In genomic region chr17:31905791-31906211, GRCm38 (mm10) we compare ENCODE assay signal across 8 mouse cellular contexts. TPM values are rescaled to one million over a fixed set of nuclear protein-coding genes. Genes with fewer than 3 reads are reported as not detected.
DNase-seq lines count a peak whose midpoint lies in the region; ATAC-seq and TF ChIP-seq lines count a peak whose summit lies in the region.

No protein-coding gene starts in this region.

- no peak for ATAC-seq in midbrain, embryonic 11.5 days (ENCODE audit: low FRiP score)
- ATAC-seq in midbrain, embryonic 13.5 days, result no peak
- ATAC-seq in lung, postnatal 0 days, result peak; percentile 72

- H3K9ac ChIP-seq in midbrain, embryonic 11.5 days (ENCODE audit: low read length), result no peak overlapping the region
- no peak overlapping the region for H3K9ac ChIP-seq in midbrain, embryonic 13.5 days (replicated peaks)
- H3K9ac ChIP-seq in lung, postnatal 0 days (replicated peaks; ENCODE audit: low read depth), result no peak overlapping the region

- WGBS in midbrain, embryonic 11.5 days, result 72% methylated on average over 10 of the region's 10 CpGs
- WGBS in midbrain, embryonic 13.5 days, result 78% methylated on average over 10 of the region's 10 CpGs
- WGBS in lung, postnatal 0 days, result 52% methylated on average over 10 of the region's 10 CpGs
- 58% methylated on average over 10 of the region's 10 CpGs for WGBS in cerebellum, adult 2 months

- no peak overlapping the region for H3K4me3 ChIP-seq in midbrain, embryonic 11.5 days (ENCODE audit: low read depth, low read length)
- no peak overlapping the region for H3K4me3 ChIP-seq in midbrain, embryonic 13.5 days (replicated peaks)
- H3K4me3 ChIP-seq in lung, postnatal 0 days (ENCODE audit: low read depth, low read length), result no peak overlapping the region
- no peak overlapping the region for H3K4me3 ChIP-seq in cerebellum, adult 2 months (replicated peaks; ENCODE audit: insufficient read depth, low read depth, low read length)

- no peak overlapping the region for H3K4me2 ChIP-seq in midbrain, embryonic 11.5 days
- no peak overlapping the region for H3K4me2 ChIP-seq in midbrain, embryonic 13.5 days (replicated peaks)
- H3K4me2 ChIP-seq in lung, postnatal 0 days (replicated peaks; ENCODE audit: low read depth, low read length), result no peak overlapping the region

- TF ChIP-seq EP300 in lung, postnatal 0 days (IDR thresholded peaks at IDR 0.05), result peak; percentile 99

- H3K4me1 ChIP-seq in midbrain, embryonic 11.5 days (ENCODE audit: control insufficient read depth, insufficient read depth, low read length), result no peaks in the 10 kb centered on the region
- H3K4me1 ChIP-seq in midbrain, embryonic 13.5 days (replicated peaks), result no peaks in the 10 kb centered on the region
- peaks cover 6% of the 10 kb centered on the region for H3K4me1 ChIP-seq in lung, postnatal 0 days (ENCODE audit: insufficient read depth, low read depth, low read length)
- no peaks in the 10 kb centered on the region for H3K4me1 ChIP-seq in cerebellum, adult 2 months (ENCODE audit: control insufficient read depth, insufficient read depth, low read length)

- DNase-seq in midbrain, embryonic 11.5 days (ENCODE audit: low spot score, missing footprints), result peak; percentile 64
- peak; percentile 99 for DNase-seq in heart, adult 11 months
- DNase-seq in kidney, adult 9 months, result peak; percentile 78
- DNase-seq in lung, postnatal 0 days (ENCODE audit: low spot score), result peak; percentile 87
- DNase-seq in thymus, postnatal 10 days (ENCODE audit: low spot score in 2 of 2), result peak; percentile 12 to 25
- no peak for DNase-seq in cerebellum, adult 2 months
- no peak for DNase-seq in embryo, embryonic 9.5 days (ENCODE audit: extremely low spot score)

- H3K9me3 ChIP-seq in midbrain, embryonic 11.5 days (ENCODE audit: control insufficient read depth, low read length), result no peaks in the 10 kb centered on the region
- H3K9me3 ChIP-seq in midbrain, embryonic 13.5 days, result no peaks in the 10 kb centered on the region
- H3K9me3 ChIP-seq in lung, postnatal 0 days (ENCODE audit: low read length), result no peaks in the 10 kb centered on the region

- TF ChIP-seq CTCF in lung, postnatal 0 days (IDR thresholded peaks at IDR 0.05), result no peak
- TF ChIP-seq CTCF in cerebellum, adult 2 months (IDR thresholded peaks at IDR 0.05; ENCODE audit: borderline replicate concordance, insufficient read depth, low read depth, low read length), result no peak

- no peak for TF ChIP-seq POLR2A in cerebellum, adult 2 months (IDR thresholded peaks at IDR 0.05; ENCODE audit: borderline replicate concordance, insufficient read depth, low read length)

- H3K27me3 ChIP-seq in midbrain, embryonic 11.5 days (ENCODE audit: control insufficient read depth, insufficient read depth, low read length), result no peaks in the 10 kb centered on the region
- H3K27me3 ChIP-seq in midbrain, embryonic 13.5 days, result no peaks in the 10 kb centered on the region
- no peaks in the 10 kb centered on the region for H3K27me3 ChIP-seq in lung, postnatal 0 days (replicated peaks; ENCODE audit: insufficient read depth, low read length)
- no peaks in the 10 kb centered on the region for H3K27me3 ChIP-seq in cerebellum, adult 2 months (ENCODE audit: control insufficient read depth, insufficient read depth, low read length)

- H3K36me3 ChIP-seq in midbrain, embryonic 11.5 days (ENCODE audit: control insufficient read depth, insufficient read depth, low read length), result no peaks in the 10 kb centered on the region
- no peaks in the 10 kb centered on the region for H3K36me3 ChIP-seq in midbrain, embryonic 13.5 days
- no peaks in the 10 kb centered on the region for H3K36me3 ChIP-seq in lung, postnatal 0 days (ENCODE audit: insufficient read depth, low read length)

- no peak overlapping the region for H3K27ac ChIP-seq in midbrain, embryonic 11.5 days (ENCODE audit: low read depth, low read length)
- H3K27ac ChIP-seq in midbrain, embryonic 13.5 days, result no peak overlapping the region
- peak overlapping the region; percentile 93 for H3K27ac ChIP-seq in lung, postnatal 0 days (ENCODE audit: low read length)
- no peak overlapping the region for H3K27ac ChIP-seq in cerebellum, adult 2 months (ENCODE audit: insufficient read depth, low read length)

RNA-seq across cellular contexts. Expression of gene Sik1, which starts 50.2 kb away (rescaled TPM):
- 8.9 and 14.0 TPM in 2 replicates for polyA plus RNA-seq in midbrain, embryonic 11.5 days (2014; fragmentation: Nextera tagmentation; extraction: Ambion mirVana)
- 16.9 and 17.6 TPM in 2 replicates for polyA plus RNA-seq in midbrain, embryonic 13.5 days (2015; fragmentation: Nextera tagmentation; extraction: Ambion mirVana)
- polyA plus RNA-seq in lung, postnatal 0 days (2015; fragmentation: Nextera tagmentation; extraction: Ambion mirVana), result 29.5 and 35.9 TPM in 2 replicates
- 5.0 and 5.2 TPM in 2 replicates for polyA plus RNA-seq in cerebellum, adult 2 months (2012; rRNA removed)

Comparison
In these comparisons a context has a peak if more than half of its experiments do, and no peak if none do; other contexts are left out.
1. DNase-seq: peak in midbrain, embryonic 11.5 days (single experiment), heart, adult 11 months (single experiment), kidney, adult 9 months (single experiment), lung, postnatal 0 days (single experiment) and thymus, postnatal 10 days (2 of 2); none in cerebellum, adult 2 months (0 of 2) and embryo, embryonic 9.5 days (single experiment).